Mouse (Mus musculus): ENCODE measurements around the gene Mfge8. TPM values are rescaled to one million over a fixed set of nuclear protein-coding genes. Genes with fewer than 3 reads are reported as not detected.

The Mfge8 gene
- polyA plus RNA-seq (2011; ENCODE audit: insufficient read depth, insufficient read length, low replicate concordance, missing spikeins) = 6.2 and 10.9 TPM in 2 replicates

DNA sequence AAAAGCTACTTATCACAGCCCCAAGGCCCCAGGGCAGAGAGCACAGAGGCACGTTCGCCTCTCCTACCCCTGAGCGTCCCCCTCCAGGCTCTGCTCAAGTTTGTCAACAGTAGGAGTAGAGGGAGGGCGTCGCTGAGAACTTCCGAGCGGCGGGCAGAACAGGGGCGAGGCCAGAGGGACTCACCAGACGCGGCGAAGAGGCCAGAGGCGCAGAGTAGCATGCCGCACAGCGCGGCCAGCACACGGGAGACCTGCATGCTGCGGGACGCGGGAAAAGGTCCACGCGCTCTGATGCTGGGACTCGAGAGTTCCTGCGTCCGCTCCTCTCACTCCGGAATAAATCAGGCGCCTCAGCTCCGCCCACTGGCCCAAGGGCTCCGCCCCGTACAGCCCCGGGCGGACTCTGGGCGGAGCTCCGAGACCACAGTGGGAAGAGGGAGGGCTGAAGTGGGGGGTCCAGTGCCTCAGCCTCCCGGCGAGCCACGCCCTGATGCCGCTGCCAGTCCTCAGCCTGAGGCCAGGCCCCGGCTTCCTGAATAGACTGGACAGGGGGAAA, at the start of gene Mfge8:
TSS of gene Mfge8 (minus strand) at position 350 of the 556 bp plus-strand sequence.
- Histone ChIP-seq H3K4me3 (replicated peaks; ENCODE audit: control insufficient read depth, low read depth, low read length) (peak within 1 kb of the TSS; percentile 80), H3K27ac (ENCODE audit: control insufficient read depth, insufficient read depth, low read depth, low read length, poor library complexity) (no peak within 1 kb of the TSS), H3K4me1 (ENCODE audit: control insufficient read depth, insufficient read depth, low read length) (no peaks in the 10 kb centered on the region)
- under 1% methylated on average over 39 of the region's 39 CpGs for WGBS
- TF ChIP-seq CTCF (IDR thresholded peaks at IDR 0.05; ENCODE audit: control insufficient read depth, insufficient read depth, low read length) = no peak
- TF ChIP-seq POLR2A (IDR thresholded peaks at IDR 0.05; ENCODE audit: borderline replicate concordance, control insufficient read depth, low read depth, low read length) = peak; percentile 47; the same call in 1 of the 2 replicates

DNA sequence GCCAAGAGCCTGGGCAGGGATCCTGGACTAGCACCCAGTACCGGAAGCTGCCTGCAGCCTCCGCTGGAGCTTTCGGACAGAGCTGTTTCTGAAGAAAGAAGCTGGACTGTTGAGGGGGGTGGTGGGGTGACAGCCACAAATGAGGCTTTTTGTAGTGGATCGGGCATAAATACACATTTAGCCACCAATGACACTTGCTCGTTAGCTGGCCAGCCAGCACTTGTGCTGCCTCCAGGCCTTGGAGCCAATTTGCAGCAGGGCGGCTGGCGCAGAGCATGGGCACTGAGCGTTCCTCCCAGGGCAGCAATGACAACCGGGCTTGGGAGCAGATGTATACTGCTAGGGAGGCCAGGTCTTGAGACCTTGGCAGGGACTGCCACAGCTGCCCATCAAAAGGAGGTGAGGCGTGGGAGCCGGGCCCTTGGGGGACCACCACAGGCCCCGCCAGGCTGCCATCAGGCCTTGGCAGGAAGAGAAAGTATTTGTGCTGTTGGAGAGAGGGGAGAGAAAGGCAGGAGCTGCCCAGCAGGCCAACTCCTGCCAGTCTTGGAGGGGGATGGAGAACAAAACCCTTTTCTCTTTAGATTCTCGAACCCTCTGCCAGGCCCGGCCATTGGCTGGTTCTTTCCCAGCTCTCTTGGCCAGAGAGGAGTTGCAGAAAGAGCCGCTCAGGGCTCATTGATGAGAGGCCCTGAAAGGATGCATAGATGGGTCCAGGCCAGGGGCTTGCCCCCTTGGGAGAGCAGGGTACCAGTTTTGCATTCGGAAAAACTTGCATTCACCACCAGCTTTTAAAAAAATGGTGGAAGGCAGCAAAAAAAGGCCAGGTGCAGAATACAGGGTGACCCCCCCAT, 45.9 kb upstream of the Mfge8 start:
- TF ChIP-seq POLR2A (IDR thresholded peaks at IDR 0.05; ENCODE audit: borderline replicate concordance, control insufficient read depth, low read depth, low read length) = no peak; the same call in 1 of the 2 replicates
- TF ChIP-seq CTCF (IDR thresholded peaks at IDR 0.05; ENCODE audit: control insufficient read depth, insufficient read depth, low read length) = no peak
- 84% methylated on average over 16 of the region's 16 CpGs for WGBS
- Histone ChIP-seq H3K4me1 (ENCODE audit: control insufficient read depth, insufficient read depth, low read length) (peaks cover 3% of the 10 kb centered on the region), H3K27ac (ENCODE audit: control insufficient read depth, insufficient read depth, low read depth, low read length, poor library complexity) (no peak overlapping the region), H3K4me3 (replicated peaks; ENCODE audit: control insufficient read depth, low read depth, low read length) (no peak overlapping the region)

DNA sequence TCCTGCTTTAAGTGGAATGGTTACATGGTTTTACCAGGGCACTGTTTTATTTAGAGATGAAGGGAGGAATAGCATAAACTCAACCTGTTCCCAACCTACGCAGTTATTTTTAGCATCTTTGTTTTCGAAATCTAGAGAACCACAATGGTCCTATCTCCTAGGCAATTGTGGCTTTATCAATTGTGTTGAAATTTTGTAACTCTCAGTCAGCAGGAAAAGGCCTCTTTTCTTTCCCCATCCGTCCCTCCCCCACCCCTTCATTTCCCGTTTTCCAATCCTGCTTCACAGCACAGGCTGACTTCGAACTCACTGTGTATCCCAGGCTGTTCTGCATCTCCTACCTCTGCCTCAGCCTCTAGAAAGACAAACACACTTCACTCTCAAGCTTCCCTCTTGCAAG, 45.1 kb upstream of the Mfge8 start:
- peaks cover 3% of the 10 kb centered on the region for H3K4me1 ChIP-seq (ENCODE audit: control insufficient read depth, insufficient read depth, low read length)
- H3K27ac ChIP-seq (ENCODE audit: control insufficient read depth, insufficient read depth, low read depth, low read length, poor library complexity) = no peak overlapping the region
- no peak for TF ChIP-seq CTCF (IDR thresholded peaks at IDR 0.05; ENCODE audit: control insufficient read depth, insufficient read depth, low read length)
- TF ChIP-seq POLR2A (IDR thresholded peaks at IDR 0.05; ENCODE audit: borderline replicate concordance, control insufficient read depth, low read depth, low read length) = no peak
- no peak overlapping the region for H3K4me3 ChIP-seq (replicated peaks; ENCODE audit: control insufficient read depth, low read depth, low read length)
- 19% methylated on average over 5 of the region's 5 CpGs for WGBS

DNA sequence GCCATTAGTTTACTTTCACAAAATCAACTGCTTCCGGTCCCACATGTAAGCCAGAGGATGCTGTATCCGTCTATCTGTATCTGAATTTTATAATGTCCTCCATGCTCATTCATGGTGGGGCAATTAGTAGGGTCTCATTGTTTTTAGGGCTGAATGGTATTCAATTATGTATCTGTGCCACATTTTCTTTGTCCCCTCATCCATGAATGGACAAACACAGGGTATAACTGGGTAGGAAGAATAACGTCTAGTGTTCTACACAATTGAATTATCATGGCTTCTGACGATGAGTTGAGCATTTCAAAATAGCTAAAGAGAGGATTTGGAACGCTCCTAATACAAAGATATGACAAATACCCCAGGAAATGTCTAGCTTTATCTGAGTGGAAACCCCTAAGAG, 42.6 kb upstream of the Mfge8 start:
- Histone ChIP-seq H3K4me3 (replicated peaks; ENCODE audit: control insufficient read depth, low read depth, low read length) (no peak overlapping the region), H3K4me1 (ENCODE audit: control insufficient read depth, insufficient read depth, low read length) (peaks cover 3% of the 10 kb centered on the region), H3K27ac (ENCODE audit: control insufficient read depth, insufficient read depth, low read depth, low read length, poor library complexity) (no peak overlapping the region)
- WGBS = 54% methylated on average over 5 of the region's 5 CpGs
- no peak for TF ChIP-seq CTCF (IDR thresholded peaks at IDR 0.05; ENCODE audit: control insufficient read depth, insufficient read depth, low read length)
- TF ChIP-seq POLR2A (IDR thresholded peaks at IDR 0.05; ENCODE audit: borderline replicate concordance, control insufficient read depth, low read depth, low read length) = no peak

DNA sequence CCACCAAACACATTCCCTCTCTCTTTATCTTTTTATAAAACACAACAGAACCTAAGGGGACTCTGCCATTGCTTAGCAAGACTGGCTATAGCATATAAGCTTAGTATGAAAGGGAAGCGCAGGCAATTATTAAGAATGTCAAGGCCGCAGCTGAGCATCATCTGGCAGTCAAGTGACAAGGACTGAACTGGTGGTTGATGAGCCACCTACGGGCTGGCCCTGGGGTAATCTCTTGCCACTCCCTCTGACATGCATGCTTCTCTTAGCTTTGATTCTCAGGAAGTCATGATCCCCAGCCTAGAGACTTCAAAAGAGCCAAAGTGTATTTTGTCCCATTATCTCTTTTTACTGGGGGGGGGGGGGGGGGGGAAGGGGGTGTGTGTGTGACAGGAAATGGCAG, 41.7 kb upstream of the Mfge8 start:
- Histone ChIP-seq H3K4me1 (ENCODE audit: control insufficient read depth, insufficient read depth, low read length) (peaks cover 3% of the 10 kb centered on the region), H3K27ac (ENCODE audit: control insufficient read depth, insufficient read depth, low read depth, low read length, poor library complexity) (no peak overlapping the region), H3K4me3 (replicated peaks; ENCODE audit: control insufficient read depth, low read depth, low read length) (no peak overlapping the region)
- no peak for TF ChIP-seq POLR2A (IDR thresholded peaks at IDR 0.05; ENCODE audit: borderline replicate concordance, control insufficient read depth, low read depth, low read length)
- TF ChIP-seq CTCF (IDR thresholded peaks at IDR 0.05; ENCODE audit: control insufficient read depth, insufficient read depth, low read length) = no peak
- WGBS = 44% methylated on average over 3 of the region's 3 CpGs

DNA sequence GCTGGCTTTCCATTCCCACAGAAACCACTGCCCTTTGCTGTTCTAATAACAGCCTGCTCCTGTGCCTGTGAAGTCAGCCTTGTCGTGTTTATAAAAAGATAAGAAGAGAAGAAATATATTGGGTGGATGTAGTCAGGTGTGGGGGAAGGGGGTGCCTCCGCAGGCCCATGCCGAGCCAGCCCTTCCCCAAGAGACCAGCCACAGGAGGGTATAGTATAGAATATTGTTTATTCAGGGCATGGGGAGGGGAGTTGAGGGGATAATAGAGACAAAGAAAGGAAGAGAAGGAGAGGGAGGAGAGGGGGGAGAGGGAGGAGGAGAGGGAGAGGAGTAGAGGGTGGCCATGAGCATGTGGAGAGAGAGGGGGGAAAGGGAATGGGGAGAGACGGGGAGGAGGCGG, 40.4 kb upstream of the Mfge8 start:
- Histone ChIP-seq H3K4me3 (replicated peaks; ENCODE audit: control insufficient read depth, low read depth, low read length) (no peak overlapping the region), H3K4me1 (ENCODE audit: control insufficient read depth, insufficient read depth, low read length) (peaks cover 3% of the 10 kb centered on the region), H3K27ac (ENCODE audit: control insufficient read depth, insufficient read depth, low read depth, low read length, poor library complexity) (no peak overlapping the region)
- TF ChIP-seq POLR2A (IDR thresholded peaks at IDR 0.05; ENCODE audit: borderline replicate concordance, control insufficient read depth, low read depth, low read length) (no peak), CTCF (IDR thresholded peaks at IDR 0.05; ENCODE audit: control insufficient read depth, insufficient read depth, low read length) (no peak)
- 46% methylated on average over 3 of the region's 5 CpGs for WGBS

DNA sequence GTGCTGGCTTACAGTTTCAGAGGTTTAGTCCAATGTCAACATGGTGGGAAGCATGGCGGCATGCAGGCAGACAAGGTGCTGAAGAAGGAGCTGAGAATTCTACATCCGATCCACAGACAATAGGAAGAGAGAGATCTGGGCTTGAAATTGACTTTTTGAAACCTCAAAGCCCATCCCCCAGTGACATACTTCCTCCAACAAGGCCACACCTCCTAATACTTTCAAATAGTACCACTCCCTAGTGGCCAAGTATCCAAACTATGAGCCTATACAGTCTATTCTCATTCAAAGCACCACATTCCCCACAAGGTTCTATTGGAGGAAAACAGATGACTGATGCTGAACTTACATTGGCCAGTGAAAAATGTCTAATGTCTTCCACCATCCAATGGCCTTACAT, 38.7 kb upstream of the Mfge8 start:
- Histone ChIP-seq H3K4me3 (replicated peaks; ENCODE audit: control insufficient read depth, low read depth, low read length) (no peak overlapping the region), H3K27ac (ENCODE audit: control insufficient read depth, insufficient read depth, low read depth, low read length, poor library complexity) (no peak overlapping the region), H3K4me1 (ENCODE audit: control insufficient read depth, insufficient read depth, low read length) (no peaks in the 10 kb centered on the region)
- TF ChIP-seq CTCF (IDR thresholded peaks at IDR 0.05; ENCODE audit: control insufficient read depth, insufficient read depth, low read length) = no peak
- TF ChIP-seq POLR2A (IDR thresholded peaks at IDR 0.05; ENCODE audit: borderline replicate concordance, control insufficient read depth, low read depth, low read length) = no peak
- WGBS = 84% methylated on average over 2 of the region's 2 CpGs

DNA sequence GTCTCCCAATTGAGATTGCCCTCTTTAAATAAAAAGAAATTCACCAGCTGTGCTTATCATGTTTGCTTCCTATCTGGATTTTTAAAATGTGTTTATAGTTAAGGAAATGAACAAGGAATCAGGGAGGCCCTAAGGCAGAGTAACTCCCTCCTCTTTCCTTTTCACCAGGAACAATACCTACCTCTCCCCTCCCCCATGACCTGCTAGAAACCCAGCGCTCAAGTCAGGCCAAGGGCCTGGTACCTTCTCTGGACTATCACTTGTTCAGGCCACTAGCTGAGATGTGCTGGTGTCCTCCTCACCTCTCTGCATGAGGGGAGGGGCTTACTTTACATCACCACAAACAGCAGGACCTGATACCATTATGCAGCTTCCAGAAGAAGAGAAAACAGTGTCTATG, 34.6 kb upstream of the Mfge8 start:
- Histone ChIP-seq H3K4me3 (replicated peaks; ENCODE audit: control insufficient read depth, low read depth, low read length) (no peak overlapping the region), H3K4me1 (ENCODE audit: control insufficient read depth, insufficient read depth, low read length) (no peaks in the 10 kb centered on the region), H3K27ac (ENCODE audit: control insufficient read depth, insufficient read depth, low read depth, low read length, poor library complexity) (no peak overlapping the region)
- TF ChIP-seq CTCF (IDR thresholded peaks at IDR 0.05; ENCODE audit: control insufficient read depth, insufficient read depth, low read length) (no peak), POLR2A (IDR thresholded peaks at IDR 0.05; ENCODE audit: borderline replicate concordance, control insufficient read depth, low read depth, low read length) (no peak)
- WGBS = 82% methylated on average over 1 of the region's 1 CpGs

Measured in bone marrow, adult 2 months (tissue).